Mouse (Mus musculus) embryonic fibroblast, embryonic 13.5 days (primary cell): ENCODE measurements at regions not wholly inside any gene's neighbourhood (a gene's known extent, or its start where the extent isn't known, plus 50 kb on each side); places are given as distances from the start of the nearest gene placed in this dataset.
A peak's percentile ranks its signal among the peaks of the same experiment; 100 is the strongest.

Source experiments
- H3K27ac ChIP-seq: 2 replicates; pipeline ENCODE4 v1.5.1; 2012; ENCODE audit warnings: low read length, control low read depth, inconsistent platforms; ENCODE audit not compliant: insufficient read depth
- H3K4me1 ChIP-seq: 2 replicates; pipeline ENCODE4 v1.6.1; 2011; ENCODE audit warnings: low read length; ENCODE audit not compliant: control insufficient read depth, insufficient read depth
- H3K4me3 ChIP-seq: 2 replicates; pipeline ENCODE4 v1.5.1; 2011; ENCODE audit warnings: mild to moderate bottlenecking, control low read depth, low read length; ENCODE audit not compliant: insufficient read depth
- CTCF ChIP-seq: IDR thresholded peaks from 2 replicates; pipeline ENCODE4 v1.5.1; 2011; ENCODE audit warnings: mild to moderate bottlenecking, control low read depth, low read length, moderate library complexity, borderline replicate concordance; ENCODE audit not compliant: insufficient read depth
- POLR2A ChIP-seq: IDR thresholded peaks from 2 replicates; pipeline ENCODE4 v1.6.1; 2011; ENCODE audit warnings: low read depth, mild to moderate bottlenecking, control low read depth, low read length, moderate library complexity

- H3K4me1 ChIP-seq, result no peaks in the 10 kb centered on the region; the same call in 1 of the 2 replicates
- no peak for TF ChIP-seq POLR2A
- no peak for TF ChIP-seq CTCF
- no peak overlapping the region for H3K4me3 ChIP-seq
- no peak overlapping the region for H3K27ac ChIP-seq
Measured at GRCm38 (mm10) chr4:83985451-83985850, 460.1 kb downstream of the Ccdc171 start.

- TF ChIP-seq POLR2A (no peak), CTCF (no peak)
- Histone ChIP-seq H3K4me3 (no peak overlapping the region), H3K27ac (no peak overlapping the region), H3K4me1 (no peaks in the 10 kb centered on the region; the same call in 1 of the 2 replicates)
Measured at GRCm38 (mm10) chr4:83986951-83987822, 461.8 kb downstream of the Ccdc171 start.

DNA sequence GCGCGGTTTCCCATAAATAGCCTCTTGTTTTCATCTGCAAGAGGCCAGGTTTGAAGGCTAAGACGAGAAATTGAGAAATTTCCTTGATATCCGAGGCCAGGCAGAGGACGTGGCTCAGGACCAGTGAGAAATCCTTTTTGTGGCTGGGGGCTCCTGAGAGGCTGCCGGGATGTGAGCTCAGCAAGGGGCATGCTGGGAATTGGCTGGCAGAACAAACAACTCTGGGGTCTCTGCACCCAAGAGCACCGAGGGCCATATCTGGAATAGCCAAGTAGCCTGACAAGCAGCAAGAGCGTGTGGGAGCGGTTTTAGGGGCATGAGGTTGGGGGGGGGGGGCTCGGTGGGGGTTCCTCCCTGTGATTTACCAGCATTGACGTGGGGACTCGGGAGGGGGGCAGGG is 462.5 kb downstream of the Ccdc171 start:
- no peak overlapping the region for H3K4me3 ChIP-seq
- H3K27ac ChIP-seq, result no peak overlapping the region
- no peaks in the 10 kb centered on the region; the same call in 1 of the 2 replicates for H3K4me1 ChIP-seq
- no peak for TF ChIP-seq POLR2A
- TF ChIP-seq CTCF, result no peak

DNA sequence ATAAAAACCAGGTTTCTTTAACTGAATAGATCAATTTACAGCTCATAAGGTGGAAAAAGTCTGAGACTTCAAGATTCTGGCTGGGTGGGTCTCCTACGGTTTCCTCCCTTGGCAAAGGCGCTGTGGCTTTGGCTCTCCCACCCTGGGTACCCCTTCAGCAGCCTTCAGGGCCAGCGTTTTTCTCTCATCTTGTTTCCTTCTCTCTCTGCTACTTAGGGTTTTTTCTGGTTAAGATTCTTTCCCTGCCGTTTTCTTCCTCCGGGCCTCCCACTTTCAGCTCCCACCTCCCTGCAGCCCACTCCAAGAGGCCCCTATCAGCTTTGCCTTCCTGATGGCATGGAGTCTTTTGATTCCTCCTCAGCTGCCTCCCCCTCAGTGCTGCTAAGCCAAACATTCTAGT is 463.0 kb downstream of the Ccdc171 start:
- Histone ChIP-seq H3K27ac (no peak overlapping the region), H3K4me3 (no peak overlapping the region), H3K4me1 (no peaks in the 10 kb centered on the region; the same call in 1 of the 2 replicates)
- no peak for TF ChIP-seq POLR2A
- no peak for TF ChIP-seq CTCF

DNA sequence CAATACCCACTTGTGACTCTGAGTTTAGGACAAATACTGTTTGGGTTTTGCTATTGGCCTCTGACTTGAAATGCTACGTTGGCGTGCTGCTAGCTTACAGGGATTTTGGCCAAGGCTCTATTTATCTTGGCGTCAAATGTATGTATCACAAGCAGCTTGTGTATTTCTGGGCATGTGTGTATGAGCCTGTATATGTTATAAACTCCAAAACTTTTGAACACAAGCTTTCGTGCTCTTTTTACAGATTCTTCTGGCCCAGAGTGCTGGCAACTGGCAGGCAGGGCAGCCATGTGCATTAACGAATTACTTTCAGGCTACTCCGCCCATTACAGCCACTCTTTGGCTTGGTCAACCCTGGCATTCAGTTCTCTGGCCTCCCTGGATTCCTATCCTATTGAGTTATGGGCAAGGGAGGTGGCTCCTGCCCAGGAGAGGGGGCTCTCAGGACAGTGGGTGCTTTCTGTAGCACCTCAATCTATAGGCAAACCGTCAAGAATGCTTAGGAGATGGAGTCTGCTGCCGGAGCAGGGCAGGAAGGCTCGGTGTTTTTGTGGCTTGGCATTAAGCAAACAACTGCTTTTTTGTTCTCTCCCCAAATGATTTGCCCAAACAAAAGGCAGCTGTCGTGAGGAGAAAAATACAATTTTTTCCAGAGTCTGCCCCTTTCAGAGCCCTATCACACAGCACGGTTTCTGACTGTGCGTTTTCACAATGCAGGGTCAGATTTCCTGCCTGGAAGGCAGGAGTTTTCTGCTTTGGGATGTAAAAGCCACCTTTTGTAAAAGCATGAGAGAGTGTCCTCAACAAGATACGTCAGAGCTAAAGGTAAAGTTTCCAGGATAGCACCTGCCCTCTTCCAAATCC is 465.0 kb downstream of the Ccdc171 start:
- no peak overlapping the region for H3K4me3 ChIP-seq
- H3K4me1 ChIP-seq, result no peaks in the 10 kb centered on the region; the same call in 1 of the 2 replicates
- TF ChIP-seq CTCF (no peak), POLR2A (no peak)
- H3K27ac ChIP-seq, result peak overlapping the region; percentile 2; the same call in 1 of the 2 replicates

- TF ChIP-seq CTCF (no peak), POLR2A (no peak)
- Histone ChIP-seq H3K27ac (no peak overlapping the region), H3K4me1 (no peaks in the 10 kb centered on the region; the same call in 1 of the 2 replicates), H3K4me3 (no peak overlapping the region)
Measured at GRCm38 (mm10) chr4:83991195-83991594, 465.9 kb downstream of the Ccdc171 start.

DNA sequence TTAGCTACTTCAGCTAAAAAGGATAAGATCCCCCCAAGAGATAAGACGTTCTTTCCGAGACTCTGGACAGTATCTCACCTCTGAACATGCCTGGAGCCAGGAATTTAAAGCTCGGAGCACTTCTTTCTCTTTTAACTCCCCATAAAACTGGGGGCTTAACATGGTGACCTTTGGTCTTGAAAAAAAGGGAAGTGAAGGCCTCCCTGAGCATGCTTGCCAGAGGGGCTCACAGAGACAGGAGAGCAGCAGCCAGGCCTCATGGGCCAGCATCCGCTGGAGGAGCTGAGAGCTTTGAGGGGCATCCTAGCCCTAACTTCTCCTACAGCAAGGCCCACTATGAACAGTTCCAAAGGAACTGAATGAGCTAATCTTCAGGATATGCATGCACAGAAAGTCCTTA is 471.7 kb downstream of the Ccdc171 start:
- TF ChIP-seq CTCF (no peak), POLR2A (no peak)
- Histone ChIP-seq H3K4me3 (no peak overlapping the region), H3K4me1 (no peaks in the 10 kb centered on the region), H3K27ac (no peak overlapping the region)

- TF ChIP-seq POLR2A, result no peak
- no peak for TF ChIP-seq CTCF
- Histone ChIP-seq H3K4me1 (peaks cover 2% of the 10 kb centered on the region; the same call in 1 of the 2 replicates), H3K4me3 (no peak overlapping the region), H3K27ac (no peak overlapping the region)
Measured at GRCm38 (mm10) chr4:84001645-84002044, 476.3 kb downstream of the Ccdc171 start.

DNA sequence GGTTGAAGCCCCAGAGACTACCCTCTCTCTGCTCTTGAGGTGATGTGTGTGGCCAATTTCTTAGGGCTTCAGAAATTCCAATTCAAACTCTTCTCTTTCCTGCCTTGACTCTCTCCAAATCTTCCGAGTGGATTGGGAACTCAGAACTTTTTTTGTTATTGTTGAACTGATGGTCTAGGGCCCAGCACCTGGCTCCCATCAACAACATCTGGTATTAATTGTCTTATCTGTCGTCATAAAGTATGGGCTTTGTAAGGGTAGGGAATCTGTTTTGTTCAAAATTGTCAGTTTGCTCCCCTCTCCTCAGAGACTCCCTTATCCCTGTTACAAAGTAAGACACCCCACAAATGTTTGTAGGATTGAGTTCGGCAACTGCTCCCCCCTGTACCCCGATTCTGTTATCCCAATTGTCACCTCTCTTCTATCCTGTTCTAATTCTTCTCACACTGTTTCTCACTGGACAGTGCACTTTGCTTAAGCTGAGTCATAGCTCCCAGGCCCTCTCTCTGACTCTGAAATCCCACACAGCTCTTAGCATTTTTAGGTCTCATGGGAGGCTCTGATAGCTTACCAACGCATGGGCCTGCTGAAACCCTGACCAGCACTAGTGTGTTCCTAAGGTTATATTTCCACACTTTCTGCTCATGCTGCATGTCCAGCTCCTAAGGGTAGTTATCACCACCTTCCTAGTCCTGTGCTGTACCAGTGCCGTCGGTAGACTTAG is 478.9 kb downstream of the Ccdc171 start:
- TF ChIP-seq POLR2A (no peak), CTCF (no peak)
- 0 out of 2 replicates have a peak overlapping the region, but pooled peaks have one; percentile 41 for H3K27ac ChIP-seq
- H3K4me3 ChIP-seq, result no peak overlapping the region
- H3K4me1 ChIP-seq, result peaks cover 2% of the 10 kb centered on the region; the same call in 1 of the 2 replicates
